Mouse (Mus musculus) heart, postnatal 0 days (tissue): ENCODE data around the gene Cdh15.

Source experiments
- CTCF ChIP-seq: IDR thresholded peaks from 2 replicates; pipeline ENCODE4 v1.5.1; 2016; ENCODE audit warnings: antibody characterized with exemption, control low read depth, low read depth
- EP300 ChIP-seq: IDR thresholded peaks from 2 replicates; pipeline ENCODE4 v1.6.1; 2016; ENCODE audit warnings: antibody characterized with exemption, low read depth

- TF ChIP-seq CTCF (no peak), EP300 (no peak)
Observed at GRCm38 (mm10) chr8:122817724-122818496, 29.9 kb upstream of the Cdh15 start.
